Mouse (Mus musculus): ENCODE measurements around the gene Tm9sf4. TPM values are rescaled to one million over a fixed set of nuclear protein-coding genes. Genes with fewer than 3 reads are reported as not detected.

Gene Tm9sf4
- polyA plus RNA-seq, 1 experiment from 2014 or later, result 36.2 TPM

DNA sequence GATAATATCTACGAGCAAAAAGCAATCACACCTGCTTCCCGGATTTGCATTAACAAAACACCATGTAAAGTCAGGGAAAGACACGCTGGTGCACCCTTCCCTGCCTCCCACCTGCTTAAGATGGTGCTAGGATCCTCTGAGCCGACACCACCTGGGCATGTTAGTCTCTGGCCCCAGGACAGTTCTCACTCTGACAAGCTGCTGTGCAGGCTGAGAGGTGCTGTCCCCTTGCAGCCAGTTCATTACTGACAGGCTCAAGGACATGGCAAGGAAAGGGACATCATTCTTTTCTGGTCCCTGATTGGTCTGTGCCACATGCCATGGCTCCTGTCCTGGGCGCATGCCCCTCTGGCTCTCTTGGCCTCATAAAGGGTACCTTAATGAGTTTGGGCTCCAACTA lies 67.4 kb downstream of the Tm9sf4 start:
- H3K27ac ChIP-seq (ENCODE audit: low read length), result peak overlapping the region; percentile 79
- no peaks in the 10 kb centered on the region for H3K9me3 ChIP-seq (replicated peaks; ENCODE audit: control insufficient read depth, low read length)
- peaks cover 48% of the 10 kb centered on the region for H3K36me3 ChIP-seq (ENCODE audit: control insufficient read depth, insufficient read depth)
- no peak for ATAC-seq (ENCODE audit: low read depth)
- H3K27me3 ChIP-seq (ENCODE audit: control insufficient read depth, insufficient read depth, low read depth, low read length), result no peaks in the 10 kb centered on the region
- H3K9ac ChIP-seq (ENCODE audit: low read depth, low read length), result peak overlapping the region; percentile 29
- H3K4me2 ChIP-seq (ENCODE audit: low read depth, low read length), result peak overlapping the region; percentile 44; the same call in 1 of the 2 replicates
- 68% methylated on average over 5 of the region's 5 CpGs for WGBS (ENCODE audit: insufficient replicate concordance)
- 0 out of 2 replicates have a peak overlapping the region, but pooled peaks have one; percentile 11 for H3K4me3 ChIP-seq (ENCODE audit: low read depth, low read length)
- H3K4me1 ChIP-seq (ENCODE audit: control insufficient read depth, low read depth, low read length), result peaks cover 62% of the 10 kb centered on the region

DNA sequence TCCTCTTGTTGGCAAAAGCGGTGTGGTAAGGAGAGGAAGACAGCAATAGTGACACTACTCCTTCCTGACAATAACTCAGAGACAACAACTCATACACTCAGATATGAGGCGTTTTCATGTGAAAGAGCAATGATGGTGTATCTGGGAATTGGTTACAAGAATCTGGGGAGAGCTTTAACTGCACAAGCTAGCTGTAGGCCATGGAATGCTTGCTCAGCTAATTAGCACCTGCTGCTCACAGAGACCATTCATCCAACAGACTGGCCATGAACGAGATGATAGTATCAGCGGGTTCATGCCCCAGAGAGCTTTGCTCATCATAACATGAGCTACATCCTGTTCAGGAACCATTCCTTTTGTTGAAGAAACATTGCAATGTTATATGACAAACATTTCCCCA lies 76.1 kb downstream of the Tm9sf4 start:
- ATAC-seq (ENCODE audit: low read depth), result no peak
- no peak overlapping the region for H3K9ac ChIP-seq (ENCODE audit: low read depth, low read length)

DNA sequence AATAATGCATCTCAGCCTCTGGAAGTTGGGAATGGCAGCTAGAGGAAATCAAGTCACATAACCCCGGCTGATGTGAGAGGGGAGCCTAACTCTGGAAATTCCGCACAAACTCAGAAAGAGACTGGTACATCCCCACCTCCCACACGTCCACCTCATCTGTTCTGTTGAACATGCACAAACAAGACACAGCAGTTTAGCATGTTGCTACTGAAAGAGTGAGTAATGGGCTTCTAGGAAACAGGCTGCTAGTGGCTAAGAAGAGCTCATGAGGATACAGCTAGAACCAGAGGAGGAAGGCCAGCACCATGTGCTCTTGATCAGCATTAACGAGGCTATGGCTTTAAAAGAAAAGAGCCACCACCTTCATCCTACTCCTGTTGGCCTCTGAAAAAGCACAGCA lies 76.8 kb downstream of the Tm9sf4 start:
- 73% methylated on average over 4 of the region's 4 CpGs for WGBS (ENCODE audit: insufficient replicate concordance)
- H3K9ac ChIP-seq (ENCODE audit: low read depth, low read length), result peak overlapping the region; percentile 4; the same call in 1 of the 2 replicates
- H3K4me1 ChIP-seq (ENCODE audit: control insufficient read depth, low read depth, low read length), result peaks cover 42% of the 10 kb centered on the region
- peak overlapping the region; percentile 97 for H3K27ac ChIP-seq (ENCODE audit: low read length)
- H3K4me3 ChIP-seq (ENCODE audit: low read depth, low read length), result peak overlapping the region; percentile 88; the same call in 1 of the 2 replicates
- no peak for ATAC-seq (ENCODE audit: low read depth)
- H3K4me2 ChIP-seq (ENCODE audit: low read depth, low read length), result peak overlapping the region; percentile 85
- H3K9me3 ChIP-seq (replicated peaks; ENCODE audit: control insufficient read depth, low read length), result no peaks in the 10 kb centered on the region
- H3K27me3 ChIP-seq (ENCODE audit: control insufficient read depth, insufficient read depth, low read depth, low read length), result no peaks in the 10 kb centered on the region
- H3K36me3 ChIP-seq (ENCODE audit: control insufficient read depth, insufficient read depth), result peaks cover 46% of the 10 kb centered on the region

More for the DNA sequence above, 76.1 kb downstream of the Tm9sf4 start:
- H3K9me3 ChIP-seq (replicated peaks; ENCODE audit: control insufficient read depth, low read length), result no peaks in the 10 kb centered on the region
- peaks cover 36% of the 10 kb centered on the region for H3K4me1 ChIP-seq (ENCODE audit: control insufficient read depth, low read depth, low read length)
- WGBS (ENCODE audit: insufficient replicate concordance), result 79% methylated on average over 4 of the region's 4 CpGs
- H3K27ac ChIP-seq (ENCODE audit: low read length), result no peak overlapping the region
- no peaks in the 10 kb centered on the region for H3K27me3 ChIP-seq (ENCODE audit: control insufficient read depth, insufficient read depth, low read depth, low read length)
- H3K4me3 ChIP-seq (ENCODE audit: low read depth, low read length), result no peak overlapping the region
- H3K36me3 ChIP-seq (ENCODE audit: control insufficient read depth, insufficient read depth), result peaks cover 52% of the 10 kb centered on the region
- peak overlapping the region; percentile 14; the same call in 1 of the 2 replicates for H3K4me2 ChIP-seq (ENCODE audit: low read depth, low read length)

DNA sequence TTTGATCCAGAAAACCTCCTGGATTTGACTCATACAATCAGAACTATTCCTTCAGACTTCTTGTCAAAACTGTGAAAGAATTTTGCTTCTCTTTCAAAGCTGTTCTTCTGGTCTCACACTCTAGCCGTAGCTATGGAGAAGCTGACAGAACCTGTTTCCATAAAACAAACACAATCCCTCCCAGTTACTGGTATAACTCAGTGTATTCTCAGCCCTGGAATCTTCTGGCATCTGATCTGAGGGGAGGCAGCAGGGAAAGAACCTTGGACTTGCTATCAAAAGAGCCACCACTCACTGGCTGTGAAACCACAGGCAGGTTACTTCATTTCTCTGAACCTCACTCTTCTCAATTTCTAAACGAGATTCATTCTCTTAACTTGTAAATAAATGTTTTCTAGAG lies 77.3 kb downstream of the Tm9sf4 start:
- Histone ChIP-seq H3K9me3 (replicated peaks; ENCODE audit: control insufficient read depth, low read length) (no peaks in the 10 kb centered on the region), H3K27ac (ENCODE audit: low read length) (peak overlapping the region; percentile 97), H3K9ac (ENCODE audit: low read depth, low read length) (peak overlapping the region; percentile 98), H3K4me1 (ENCODE audit: control insufficient read depth, low read depth, low read length) (peaks cover 42% of the 10 kb centered on the region), H3K36me3 (ENCODE audit: control insufficient read depth, insufficient read depth) (peaks cover 42% of the 10 kb centered on the region), H3K27me3 (ENCODE audit: control insufficient read depth, insufficient read depth, low read depth, low read length) (no peaks in the 10 kb centered on the region), H3K4me3 (ENCODE audit: low read depth, low read length) (peak overlapping the region; percentile 88), H3K4me2 (ENCODE audit: low read depth, low read length) (peak overlapping the region; percentile 85)
- WGBS (ENCODE audit: insufficient replicate concordance), result 43% methylated on average over 2 of the region's 2 CpGs
- ATAC-seq (ENCODE audit: low read depth), result no peak

DNA sequence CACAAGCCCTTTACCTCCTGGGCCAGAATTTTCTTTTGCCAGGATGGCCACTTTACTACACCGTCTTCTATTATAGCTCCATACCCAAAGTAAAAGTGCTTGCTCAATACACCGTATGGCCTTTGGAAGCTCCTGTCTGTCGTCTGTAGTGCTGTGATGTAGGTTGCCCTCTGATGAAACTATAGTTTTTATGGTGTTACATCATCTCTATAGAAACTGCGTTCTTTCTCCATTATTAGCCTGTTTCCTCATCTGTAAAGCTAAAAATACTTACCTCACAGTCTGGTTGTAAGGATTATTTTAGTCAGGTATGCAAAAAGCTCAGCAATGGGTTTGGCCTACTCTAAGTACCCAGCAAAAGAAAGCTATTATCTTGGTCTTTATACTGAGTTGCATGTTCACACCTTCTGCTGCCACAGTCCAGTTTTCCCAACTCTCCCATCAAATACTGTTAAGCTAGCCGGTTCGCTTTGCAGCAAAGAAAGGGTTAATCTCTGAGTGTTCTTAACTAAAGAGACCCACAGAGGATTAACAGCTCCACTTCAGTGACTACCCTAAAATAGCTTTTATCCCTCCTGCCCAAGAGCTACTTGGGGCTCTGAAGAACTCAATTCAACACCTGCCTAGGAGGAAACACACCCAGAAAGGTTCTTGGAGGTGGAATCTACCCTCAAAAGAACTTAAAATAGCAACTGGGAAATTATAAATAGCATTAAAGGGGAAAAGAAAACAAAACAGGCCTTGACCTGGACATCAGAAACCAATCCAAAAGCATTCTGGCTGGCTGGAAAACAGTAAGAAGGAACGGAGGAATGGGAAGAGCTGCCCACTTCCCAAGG lies 78.1 kb downstream of the Tm9sf4 start:
- Histone ChIP-seq H3K9me3 (replicated peaks; ENCODE audit: control insufficient read depth, low read length) (no peaks in the 10 kb centered on the region), H3K4me1 (ENCODE audit: control insufficient read depth, low read depth, low read length) (peaks cover 42% of the 10 kb centered on the region), H3K27me3 (ENCODE audit: control insufficient read depth, insufficient read depth, low read depth, low read length) (no peaks in the 10 kb centered on the region), H3K4me2 (ENCODE audit: low read depth, low read length) (peak overlapping the region; percentile 85), H3K4me3 (ENCODE audit: low read depth, low read length) (peak overlapping the region; percentile 88), H3K36me3 (ENCODE audit: control insufficient read depth, insufficient read depth) (peaks cover 34% of the 10 kb centered on the region), H3K9ac (ENCODE audit: low read depth, low read length) (peak overlapping the region; percentile 98), H3K27ac (ENCODE audit: low read length) (peak overlapping the region; percentile 97)
- WGBS (ENCODE audit: insufficient replicate concordance), result 35% methylated on average over 7 of the region's 7 CpGs
- no peak for ATAC-seq (ENCODE audit: low read depth)

DNA sequence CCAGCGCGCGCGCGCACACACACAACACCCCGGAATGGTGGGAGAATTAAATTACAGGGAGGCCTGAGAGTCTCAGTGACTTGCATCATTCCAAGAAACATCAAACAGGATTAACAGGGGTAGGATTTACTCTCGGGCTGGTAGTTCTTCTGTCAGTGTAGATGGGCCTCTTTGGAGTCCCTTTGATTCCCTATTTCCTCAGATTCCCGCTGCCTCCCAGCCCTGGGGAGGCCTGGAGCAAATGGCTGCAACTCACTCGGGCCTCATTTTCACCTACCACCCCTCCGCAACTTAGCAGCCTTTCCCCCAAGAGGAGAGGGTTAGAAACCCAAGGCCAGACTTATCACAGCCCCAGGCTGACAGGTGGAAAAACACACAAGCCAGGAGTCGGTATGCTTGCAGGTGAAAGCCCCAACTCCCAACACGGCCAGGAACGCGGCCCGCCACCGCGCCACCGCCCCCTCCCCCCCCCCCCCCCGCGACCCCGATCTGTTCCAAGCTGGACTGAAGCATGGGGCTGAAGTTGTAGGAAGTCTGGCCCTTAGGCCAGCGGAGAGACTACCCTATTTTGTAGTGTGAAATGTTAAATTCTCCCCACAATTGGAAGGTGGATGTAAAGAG lies 78.9 kb downstream of the Tm9sf4 start:
- Histone ChIP-seq H3K4me1 (ENCODE audit: control insufficient read depth, low read depth, low read length) (peaks cover 42% of the 10 kb centered on the region), H3K36me3 (ENCODE audit: control insufficient read depth, insufficient read depth) (peaks cover 27% of the 10 kb centered on the region), H3K27ac (ENCODE audit: low read length) (peak overlapping the region; percentile 97), H3K4me2 (ENCODE audit: low read depth, low read length) (peak overlapping the region; percentile 85), H3K4me3 (ENCODE audit: low read depth, low read length) (peak overlapping the region; percentile 88), H3K9ac (ENCODE audit: low read depth, low read length) (peak overlapping the region; percentile 98), H3K9me3 (replicated peaks; ENCODE audit: control insufficient read depth, low read length) (no peaks in the 10 kb centered on the region), H3K27me3 (ENCODE audit: control insufficient read depth, insufficient read depth, low read depth, low read length) (no peaks in the 10 kb centered on the region)
- WGBS (ENCODE audit: insufficient replicate concordance), result 9% methylated on average over 19 of the region's 22 CpGs
- no peak for ATAC-seq (ENCODE audit: low read depth)

DNA sequence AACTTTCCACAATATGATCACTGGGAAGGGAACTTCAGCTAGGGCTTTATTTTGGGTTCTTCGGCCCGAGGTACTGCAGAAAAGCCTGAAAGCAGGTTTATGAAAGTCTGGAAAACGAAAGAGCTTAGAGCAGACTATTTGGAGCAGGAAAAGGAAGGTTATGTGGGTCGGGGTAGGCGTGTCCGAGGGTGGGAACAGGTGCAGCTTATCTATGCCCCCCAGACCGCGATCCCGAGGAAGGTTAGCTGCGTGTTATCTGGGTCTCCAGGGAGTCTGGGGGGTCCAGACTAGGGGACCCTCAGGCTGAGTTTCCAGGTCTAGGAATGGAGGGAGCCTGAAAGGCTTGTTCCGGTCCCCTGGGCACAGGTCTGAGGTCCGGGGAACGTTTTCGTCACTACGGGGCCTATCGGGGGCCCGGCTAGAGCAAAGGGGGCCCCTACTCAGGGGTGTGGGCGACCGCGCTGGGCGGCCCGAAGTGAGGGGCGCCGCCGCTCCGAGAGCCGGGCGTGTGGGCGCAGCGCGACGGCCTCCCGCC lies 79.7 kb downstream of the Tm9sf4 start:
- Histone ChIP-seq H3K36me3 (ENCODE audit: control insufficient read depth, insufficient read depth) (peaks cover 19% of the 10 kb centered on the region), H3K4me1 (ENCODE audit: control insufficient read depth, low read depth, low read length) (peaks cover 40% of the 10 kb centered on the region)

DNA sequence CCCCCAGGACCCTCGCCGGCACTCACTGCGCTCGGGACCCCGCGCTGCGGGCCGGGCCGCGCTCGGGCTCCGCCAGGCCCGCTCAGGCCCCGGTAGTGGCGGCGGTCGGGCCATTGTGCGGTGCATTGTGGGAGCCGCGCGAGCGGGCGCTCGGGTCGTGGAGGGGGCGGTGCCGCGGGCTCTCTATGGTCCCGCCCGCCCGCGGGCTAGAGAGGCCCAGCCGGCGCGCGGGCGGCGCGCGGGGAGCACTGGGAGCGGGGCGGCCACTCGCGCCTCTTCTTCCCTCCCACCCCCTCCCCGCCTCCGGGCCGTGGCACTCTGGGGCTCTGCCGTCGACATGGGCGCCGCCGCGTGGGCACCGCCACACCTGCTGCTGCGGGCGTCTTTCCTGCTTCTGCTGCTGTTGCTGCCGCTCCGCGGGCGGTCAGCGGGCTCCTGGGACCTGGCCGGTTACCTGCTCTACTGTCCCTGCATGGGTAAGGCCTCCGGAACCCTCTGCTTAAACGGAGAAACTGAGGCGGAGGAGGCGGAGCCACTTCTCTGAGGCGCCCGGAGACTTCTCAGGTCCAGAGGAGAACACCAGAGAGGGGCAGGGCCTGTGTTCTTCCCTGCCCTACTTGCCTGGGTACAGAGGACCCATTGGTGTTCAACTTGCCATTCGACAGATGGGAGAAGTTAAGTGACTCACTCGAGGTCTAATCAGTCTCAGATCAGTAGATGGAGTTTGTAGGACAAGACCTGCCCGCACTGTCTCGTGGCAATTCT lies 80.3 kb downstream of the Tm9sf4 start, which contains the start of the genes Plagl2 and Pofut1:
Gene Plagl2 (minus strand): TSS at position 177 of the 765 bp plus-strand sequence.
Gene Pofut1 (plus strand): TSS at position 284 of the 765 bp plus-strand sequence.
- Histone ChIP-seq H3K9me3 (replicated peaks; ENCODE audit: control insufficient read depth, low read length) (no peaks in the 10 kb centered on the region), H3K9ac (ENCODE audit: low read depth, low read length) (peak within 1 kb of the TSS; percentile 98), H3K27me3 (ENCODE audit: control insufficient read depth, insufficient read depth, low read depth, low read length) (no peaks in the 10 kb centered on the region), H3K4me3 (ENCODE audit: low read depth, low read length) (peak within 1 kb of the TSS; percentile 88), H3K4me2 (ENCODE audit: low read depth, low read length) (peak within 1 kb of the TSS; percentile 85), H3K27ac (ENCODE audit: low read length) (peak within 1 kb of the TSS; percentile 97), H3K36me3 (ENCODE audit: control insufficient read depth, insufficient read depth) (peaks cover 13% of the 10 kb centered on the region; the same call in 1 of the 2 replicates), H3K4me1 (ENCODE audit: control insufficient read depth, low read depth, low read length) (peaks cover 39% of the 10 kb centered on the region)
- WGBS (ENCODE audit: insufficient replicate concordance), result under 1% methylated on average over 53 of the region's 72 CpGs
- peak; percentile 95 for ATAC-seq (ENCODE audit: low read depth)

More for the DNA sequence above, 79.7 kb downstream of the Tm9sf4 start:
- H3K27me3 ChIP-seq (ENCODE audit: control insufficient read depth, insufficient read depth, low read depth, low read length), result no peaks in the 10 kb centered on the region
- peak overlapping the region; percentile 85 for H3K4me2 ChIP-seq (ENCODE audit: low read depth, low read length)
- peak overlapping the region; percentile 88 for H3K4me3 ChIP-seq (ENCODE audit: low read depth, low read length)
- no peaks in the 10 kb centered on the region for H3K9me3 ChIP-seq (replicated peaks; ENCODE audit: control insufficient read depth, low read length)
- peak; percentile 75 for ATAC-seq (ENCODE audit: low read depth)
- H3K9ac ChIP-seq (ENCODE audit: low read depth, low read length), result peak overlapping the region; percentile 98
- peak overlapping the region; percentile 97 for H3K27ac ChIP-seq (ENCODE audit: low read length)
- under 1% methylated on average over 33 of the region's 33 CpGs for WGBS (ENCODE audit: insufficient replicate concordance)

Measured in liver, embryonic 16.5 days (tissue).